Mouse (Mus musculus) CD4-positive, CD25-positive, alpha-beta regulatory T cell, adult 4 months (primary cell): ENCODE results near the gene Emc1. TPM values are rescaled to one million over a fixed set of nuclear protein-coding genes. Genes with fewer than 3 reads are reported as not detected.

Experiments used
- ATAC-seq: one replicate; pipeline ENCODE4 v1.8.0; 2017
- polyA plus RNA-seq, 2 experiments: library from polyadenylated mRNA; unstranded; fragments of 100-300 nt; shearing (Covaris generic); gene quantifications; one replicate each; pipeline ENCODE4 v1.2.1; 2017

The Emc1 gene
- polyA plus RNA-seq = 10 to 100 TPM; 25.0 to 39.0 TPM

DNA sequence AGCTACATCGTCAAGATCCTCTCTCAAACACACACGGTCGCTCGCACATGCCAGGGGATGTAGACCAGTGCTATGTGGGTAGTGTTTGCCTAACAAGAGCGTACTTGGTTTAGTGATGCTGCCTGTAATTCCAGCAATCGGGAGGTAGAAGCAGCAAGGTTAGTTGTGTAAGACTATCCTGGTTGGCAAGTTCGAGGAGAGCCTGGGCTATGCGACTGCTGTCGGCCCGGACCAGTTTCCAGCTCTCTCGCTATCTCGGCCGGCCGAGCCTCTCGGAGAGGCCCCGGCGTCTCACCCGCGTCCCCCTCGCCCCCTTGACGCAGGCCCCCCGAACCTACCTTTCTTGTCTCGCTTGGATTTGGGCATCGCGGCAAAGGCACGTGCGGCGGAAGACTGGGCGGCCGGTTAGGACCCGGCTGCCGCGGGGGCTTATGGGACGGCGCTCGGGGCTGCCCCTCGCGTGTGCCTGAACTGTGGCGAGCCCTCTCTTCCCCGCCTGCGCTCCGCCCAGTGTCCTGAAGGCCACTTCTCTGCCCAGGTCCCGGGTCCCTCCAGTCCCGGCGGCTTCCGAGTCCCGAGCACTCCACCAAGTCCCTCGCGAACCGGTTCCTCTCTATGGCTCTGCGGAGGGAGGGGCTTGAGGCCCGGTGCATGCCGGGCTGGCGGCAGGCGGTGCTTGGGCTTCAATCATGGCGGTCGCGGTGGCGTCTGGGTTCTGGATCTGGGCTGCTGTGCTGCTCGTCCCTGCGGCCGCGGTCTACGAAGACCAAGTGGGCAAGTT lies at the start of gene Emc1, which contains the start of the genes Mrto4 and Ubr4:
Gene Emc1, plus strand, starts transcription at position 657 of the 781 bp plus-strand sequence.
Gene Mrto4, minus strand, starts transcription at position 646 of the 781 bp plus-strand sequence.
Gene Ubr4, plus strand, starts transcription at position 679 of the 781 bp plus-strand sequence.
- peak; percentile 98 for ATAC-seq

DNA sequence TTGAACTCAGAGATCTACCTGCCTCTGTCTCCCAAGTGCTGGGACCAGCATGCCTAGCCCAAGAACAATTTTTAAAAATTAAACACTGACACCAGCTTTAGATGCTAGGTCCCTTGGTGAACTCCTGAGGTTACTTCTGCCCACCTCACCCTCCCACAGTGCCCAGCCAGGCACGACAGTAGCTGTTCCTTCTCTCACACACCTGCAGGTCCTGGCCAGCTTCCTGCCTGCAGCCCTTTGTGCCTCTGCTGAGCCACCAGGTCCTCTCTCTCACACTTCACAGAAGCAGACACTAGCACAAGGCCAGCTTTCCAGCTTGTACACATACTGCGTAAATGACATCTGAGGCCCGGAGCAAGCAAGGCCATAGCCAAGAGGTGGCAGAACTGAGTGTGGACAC lies 46.9 kb upstream of the Emc1 start:
- ATAC-seq = no peak

GRCm38 (mm10) chr4:139307916-139308315 lies 44.5 kb upstream of the Emc1 start:
- no peak for ATAC-seq

GRCm38 (mm10) chr4:139309651-139310050 lies 42.7 kb upstream of the Emc1 start:
- ATAC-seq = no peak

DNA sequence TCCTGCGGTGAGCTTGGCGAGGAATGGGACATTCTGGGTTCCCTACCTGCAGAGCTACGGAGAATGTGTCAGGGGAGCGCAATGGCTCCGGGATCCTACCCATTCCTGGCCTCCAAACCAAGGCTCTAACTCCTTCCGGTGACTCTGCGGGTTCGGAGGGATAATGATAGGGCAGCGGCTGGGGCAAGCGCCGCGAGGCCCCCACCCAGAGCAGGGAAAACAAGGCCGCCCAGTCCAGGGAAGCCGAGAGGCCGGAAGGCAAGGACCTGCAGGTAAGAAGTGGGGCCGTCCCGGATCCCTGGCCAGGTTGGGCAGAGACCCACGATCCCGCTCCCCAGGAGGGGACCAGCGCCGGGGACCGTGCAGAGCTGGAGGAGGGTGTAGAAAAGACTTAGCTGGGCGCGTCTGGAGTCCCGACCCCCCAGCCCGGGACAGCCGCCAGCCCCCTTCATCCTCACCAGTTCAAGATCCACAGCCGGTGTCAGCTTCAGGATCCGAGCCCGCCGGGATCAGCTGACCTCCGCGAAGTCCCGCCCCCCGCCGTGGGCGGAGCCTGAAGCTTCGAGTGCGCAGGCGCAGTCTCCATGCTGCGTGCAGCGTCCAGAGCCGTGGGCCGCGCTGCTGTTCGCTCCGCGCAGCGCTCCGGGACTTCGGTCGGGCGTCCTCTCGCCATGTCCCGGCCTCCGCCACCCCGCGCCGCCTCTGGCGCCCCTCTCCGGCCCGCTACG lies 42.1 kb upstream of the Emc1 start, which contains the start of the genes Pqlc2 and Akr7a5:
Gene Pqlc2, minus strand, starts transcription at position 538 of the 728 bp plus-strand sequence.
Gene Akr7a5, plus strand, starts transcription at position 574 of the 728 bp plus-strand sequence.
- ATAC-seq = peak; percentile 79

DNA sequence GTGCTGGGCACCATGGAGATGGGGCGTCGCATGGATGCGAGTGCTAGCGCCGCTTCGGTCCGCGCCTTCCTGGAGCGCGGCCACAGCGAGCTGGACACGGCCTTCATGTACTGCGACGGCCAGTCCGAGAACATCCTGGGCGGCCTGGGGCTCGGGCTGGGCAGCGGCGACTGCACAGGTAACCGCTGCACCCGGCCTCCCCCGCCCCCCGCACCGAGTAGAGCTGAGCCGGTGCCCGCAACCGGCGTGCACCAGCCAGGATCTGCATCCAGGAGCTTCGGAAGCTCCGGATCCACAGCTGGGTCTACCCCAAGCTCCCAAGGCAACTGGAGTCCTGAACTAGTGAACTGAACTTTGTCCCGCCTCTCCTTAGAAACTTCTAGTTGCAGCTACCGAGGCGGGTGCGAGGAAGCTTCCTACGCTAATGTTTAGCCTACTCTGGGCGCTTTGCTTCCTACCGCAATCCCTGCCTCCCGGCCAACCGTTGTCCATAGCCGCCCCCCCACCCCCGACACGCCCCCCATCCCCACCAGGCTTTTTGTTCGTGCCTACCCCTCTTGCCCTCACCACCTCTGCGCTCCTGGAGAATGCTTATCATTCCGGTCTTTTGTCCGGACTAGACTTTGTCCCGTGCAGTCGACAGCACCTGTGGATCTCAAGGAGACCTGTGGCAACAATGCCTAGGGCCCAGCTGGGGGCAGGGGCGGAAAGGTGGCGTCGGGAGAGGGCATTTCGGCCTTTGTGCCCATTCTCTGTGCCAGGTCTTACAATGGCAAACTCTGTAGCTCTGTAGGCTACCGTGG lies 41.3 kb upstream of the Emc1 start:
- ATAC-seq = peak; percentile 44

DNA sequence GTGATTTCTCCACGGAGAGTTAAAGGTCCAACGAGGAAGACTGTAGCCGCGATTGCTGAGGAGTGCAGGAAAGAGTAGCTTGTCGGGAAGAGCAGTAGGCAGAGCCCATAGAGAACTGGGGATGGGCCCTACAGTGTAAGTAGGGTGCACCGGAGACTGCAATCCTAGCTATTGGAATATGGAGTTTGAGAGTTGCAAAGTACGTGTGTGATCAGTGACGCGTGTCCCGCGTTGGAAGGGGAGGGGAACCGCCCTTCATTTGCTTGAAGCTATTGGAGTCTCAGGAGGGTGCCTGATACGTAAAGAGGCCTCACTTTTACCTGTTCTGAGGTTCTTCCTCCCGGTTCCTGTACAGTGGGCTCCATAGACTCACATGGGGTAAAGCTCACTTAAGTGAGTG lies 40.7 kb upstream of the Emc1 start:
- ATAC-seq = no peak

GRCm38 (mm10) chr4:139312632-139313031 lies 39.8 kb upstream of the Emc1 start:
- ATAC-seq = peak; percentile 42

DNA sequence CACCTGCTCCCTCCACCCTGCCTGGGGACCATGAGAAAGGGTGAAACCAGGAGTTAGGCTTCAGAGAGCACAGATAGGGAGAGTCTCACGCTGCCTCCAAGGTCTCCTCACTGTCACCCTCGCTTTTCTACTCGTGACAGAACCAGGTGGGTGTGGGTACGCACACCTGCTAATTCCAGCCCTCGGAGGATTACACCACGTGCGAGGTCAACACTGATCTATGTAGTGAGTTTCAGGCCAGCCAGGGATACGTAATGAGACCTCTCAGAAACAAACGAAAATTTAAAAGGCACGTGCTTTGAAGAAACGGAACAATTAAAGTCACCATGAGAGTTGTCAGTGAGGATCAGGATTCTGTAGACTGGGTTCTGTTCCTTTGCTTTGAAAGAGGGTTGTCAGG lies 33.9 kb upstream of the Emc1 start:
- ATAC-seq = no peak

- peak; percentile 53 for ATAC-seq
Measured at GRCm38 (mm10) chr4:139319740-139320139, 32.6 kb upstream of the Emc1 start.

DNA sequence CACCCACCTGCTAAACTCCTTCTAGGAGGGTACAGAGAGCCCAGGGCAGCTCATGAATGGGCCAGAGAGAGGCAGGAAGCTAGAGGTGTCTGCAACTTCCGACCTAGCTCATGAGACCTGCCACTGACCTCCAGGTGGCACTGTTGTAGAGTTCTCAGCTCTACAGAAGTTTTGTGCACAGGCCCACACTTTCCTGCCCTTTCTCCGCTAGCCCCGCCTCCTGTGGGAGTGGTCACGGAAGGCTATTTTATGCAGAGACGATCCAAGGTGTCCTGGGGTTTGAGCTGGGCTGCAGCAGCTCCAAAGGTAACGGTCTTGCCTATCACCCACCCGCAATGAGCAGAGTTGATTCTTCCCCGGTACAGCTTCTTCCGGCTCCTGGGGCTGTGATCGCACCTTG lies 21.8 kb upstream of the Emc1 start:
- ATAC-seq = peak; percentile 99

DNA sequence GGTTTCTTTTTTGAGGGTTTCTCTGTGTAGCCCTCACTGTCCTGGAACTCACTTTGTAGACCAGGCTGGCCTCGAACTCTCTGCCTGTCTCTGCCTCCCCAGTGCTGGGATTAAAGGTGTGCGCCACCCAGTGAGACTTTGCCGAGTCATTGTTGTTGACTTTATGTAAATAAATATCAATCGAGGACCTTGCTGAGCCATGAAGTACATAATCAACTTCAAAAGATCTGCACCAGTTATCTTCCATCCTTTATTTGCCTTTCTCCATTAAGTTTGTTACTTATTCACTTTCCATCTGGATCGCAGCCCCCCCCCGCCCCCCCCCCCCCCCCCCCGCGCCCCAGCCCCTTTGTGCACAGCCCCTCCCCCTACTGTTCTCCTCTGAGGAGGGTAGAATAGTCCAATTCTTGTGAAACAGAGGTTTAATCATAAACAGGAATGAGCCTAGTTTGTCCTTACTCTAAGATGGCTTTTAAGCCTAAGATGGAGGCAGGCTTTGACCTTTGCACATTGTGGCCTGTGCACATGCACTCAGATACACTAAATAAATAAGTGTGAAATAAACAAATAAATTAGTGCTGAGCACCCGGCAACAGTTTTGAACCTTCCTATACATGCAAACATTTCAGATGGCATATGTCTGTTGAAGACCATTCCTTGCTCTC lies 17.6 kb upstream of the Emc1 start:
- no peak for ATAC-seq

DNA sequence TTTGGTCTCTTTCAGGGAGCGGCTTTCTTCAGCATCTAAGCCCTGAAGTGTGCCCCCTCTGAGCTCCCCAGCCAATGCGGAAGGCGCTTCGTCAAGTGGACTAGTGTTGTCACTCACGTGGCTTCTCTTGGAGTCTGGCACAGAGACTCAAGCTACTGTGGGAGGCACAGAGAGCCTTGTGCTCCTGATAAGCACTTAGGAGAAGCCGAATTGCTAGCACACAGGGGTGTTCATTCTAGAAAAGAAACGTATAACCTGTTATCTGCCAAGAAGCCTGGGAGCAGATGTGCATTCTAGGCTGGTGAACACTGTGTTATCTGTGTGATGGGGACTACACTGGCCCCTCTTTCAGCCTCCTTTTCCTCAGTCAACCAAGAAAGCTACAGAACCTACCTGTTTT lies 16.9 kb upstream of the Emc1 start:
- no peak for ATAC-seq

DNA sequence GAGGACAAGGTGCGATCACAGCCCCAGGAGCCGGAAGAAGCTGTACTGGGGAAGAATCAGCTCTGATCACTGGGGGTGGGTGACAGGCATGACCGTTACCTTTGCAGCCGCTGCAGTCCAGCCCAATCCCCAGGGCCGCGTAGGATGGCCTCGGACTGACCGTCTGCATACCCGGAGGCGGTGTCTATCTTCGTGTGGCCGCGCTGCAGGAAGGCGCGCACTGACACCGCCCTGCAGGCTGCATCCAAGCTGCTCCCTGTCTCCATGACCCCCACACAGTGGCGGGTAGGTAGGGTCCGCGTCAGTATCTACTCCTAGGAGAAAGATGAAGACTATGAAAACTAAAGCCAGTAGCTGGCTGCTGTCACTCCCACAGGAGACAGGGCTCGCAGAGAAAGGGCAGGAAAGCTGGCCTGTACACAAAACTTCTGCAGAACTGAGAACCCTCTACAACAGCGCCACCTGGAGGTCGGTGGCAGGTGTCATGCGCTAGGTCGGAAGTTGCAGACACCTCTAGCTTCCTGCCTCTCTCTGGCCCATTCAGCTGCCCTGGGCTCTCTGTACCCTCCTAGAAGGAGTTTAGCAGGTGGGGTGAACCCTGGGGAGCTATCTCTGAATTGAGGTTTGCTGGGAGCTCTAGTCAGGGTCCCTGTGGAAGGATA lies 15.4 kb upstream of the Emc1 start:
- ATAC-seq = peak; percentile 99

DNA sequence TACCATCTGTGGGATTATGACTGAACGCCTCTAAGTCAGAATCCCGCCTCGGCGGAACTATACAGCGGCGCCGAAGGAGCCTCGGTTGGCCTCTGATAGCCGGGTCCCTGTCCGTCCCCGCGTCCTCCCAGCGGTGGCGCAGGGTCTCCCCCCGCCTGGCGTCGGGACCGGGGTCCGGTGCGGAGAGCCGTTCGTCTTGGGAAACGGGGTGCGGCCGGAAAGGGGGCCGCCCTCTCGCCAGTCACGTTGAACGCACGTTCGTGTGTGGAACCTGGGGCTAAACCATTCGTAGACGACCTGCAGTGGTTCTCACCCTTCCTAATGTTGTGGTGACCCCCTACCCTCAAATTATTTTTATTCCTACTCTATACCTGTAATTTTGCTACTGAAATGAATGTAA lies 14.2 kb upstream of the Emc1 start:
- no peak for ATAC-seq

DNA sequence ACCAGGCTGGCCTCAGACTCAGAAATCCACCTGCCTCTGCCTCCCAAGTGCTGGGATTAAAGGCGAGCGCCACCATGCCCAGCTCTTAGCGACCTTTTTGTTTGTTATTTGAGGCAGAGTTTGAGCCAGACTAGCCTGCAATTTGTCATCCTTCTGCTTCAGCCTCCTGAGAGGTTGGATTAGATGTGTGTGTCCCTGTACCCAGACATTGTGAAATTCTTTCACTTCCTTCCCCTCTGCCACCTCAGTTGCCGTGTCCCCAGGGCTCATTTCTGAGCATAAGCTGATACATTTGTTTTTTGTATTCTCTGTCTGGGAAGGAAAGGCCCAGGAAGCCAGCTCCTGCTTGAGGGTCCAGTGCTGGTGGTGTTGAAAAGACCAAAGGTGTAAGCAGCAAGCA lies 11.6 kb upstream of the Emc1 start:
- ATAC-seq = no peak

- no peak for ATAC-seq
Measured at GRCm38 (mm10) chr4:139341556-139342233, 10.7 kb upstream of the Emc1 start.

DNA sequence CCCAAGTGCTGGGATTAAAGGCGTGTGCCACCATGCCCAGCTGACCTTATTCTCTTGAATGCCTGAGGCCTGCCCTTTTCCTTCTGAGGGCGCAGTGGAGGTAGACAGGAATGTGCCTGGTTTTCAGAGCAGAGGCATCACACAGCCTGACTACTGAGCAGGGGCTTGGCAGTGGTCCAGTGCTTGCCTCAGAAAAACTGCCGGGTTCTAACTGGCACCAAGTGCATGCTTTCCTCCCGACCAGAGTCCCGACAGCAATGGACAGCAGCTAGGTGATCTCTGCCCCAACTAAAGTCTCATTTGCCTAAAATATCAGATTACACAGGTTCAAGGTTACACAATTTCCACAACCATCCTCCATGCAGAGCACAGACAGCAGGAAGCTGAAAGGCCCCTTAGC lies 8.7 kb upstream of the Emc1 start:
- no peak for ATAC-seq

- no peak for ATAC-seq
Measured at GRCm38 (mm10) chr4:139345416-139346019, 6.9 kb upstream of the Emc1 start.

DNA sequence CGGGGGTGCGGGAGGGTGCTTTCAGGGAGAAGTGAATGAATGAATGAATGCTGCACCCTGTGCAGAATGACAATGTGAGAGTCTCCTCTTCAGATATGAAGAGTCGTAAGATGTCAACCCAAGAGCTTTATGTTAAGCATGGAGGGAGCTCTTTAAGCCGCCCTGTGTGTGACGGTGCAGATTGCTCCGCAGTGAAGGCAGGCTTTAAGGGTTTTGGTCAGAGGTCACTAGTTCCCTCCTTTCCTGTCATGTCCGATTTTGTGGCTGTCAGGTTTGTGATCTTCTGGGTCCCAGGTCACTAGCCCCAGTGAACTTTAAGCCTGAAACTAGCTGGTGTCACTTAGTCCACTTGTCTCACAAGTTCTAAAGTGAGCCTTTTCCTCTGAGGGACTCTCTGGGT lies 445 bp downstream of the Emc1 start:
- ATAC-seq = no peak

GRCm38 (mm10) chr4:139357211-139357610 lies 4.8 kb downstream of the Emc1 start:
- no peak for ATAC-seq
